Mouse (Mus musculus) spleen, adult 18-20 months (tissue): ENCODE measurements around the gene Actrt2.

ENCODE experiments used
- DNase-seq, 2 experiments: peaks; one replicate each; pipeline ENCODE4 v3.0.0; 2022; ENCODE audit warnings: mixed read lengths in 2 of 2

The Actrt2 gene

DNA sequence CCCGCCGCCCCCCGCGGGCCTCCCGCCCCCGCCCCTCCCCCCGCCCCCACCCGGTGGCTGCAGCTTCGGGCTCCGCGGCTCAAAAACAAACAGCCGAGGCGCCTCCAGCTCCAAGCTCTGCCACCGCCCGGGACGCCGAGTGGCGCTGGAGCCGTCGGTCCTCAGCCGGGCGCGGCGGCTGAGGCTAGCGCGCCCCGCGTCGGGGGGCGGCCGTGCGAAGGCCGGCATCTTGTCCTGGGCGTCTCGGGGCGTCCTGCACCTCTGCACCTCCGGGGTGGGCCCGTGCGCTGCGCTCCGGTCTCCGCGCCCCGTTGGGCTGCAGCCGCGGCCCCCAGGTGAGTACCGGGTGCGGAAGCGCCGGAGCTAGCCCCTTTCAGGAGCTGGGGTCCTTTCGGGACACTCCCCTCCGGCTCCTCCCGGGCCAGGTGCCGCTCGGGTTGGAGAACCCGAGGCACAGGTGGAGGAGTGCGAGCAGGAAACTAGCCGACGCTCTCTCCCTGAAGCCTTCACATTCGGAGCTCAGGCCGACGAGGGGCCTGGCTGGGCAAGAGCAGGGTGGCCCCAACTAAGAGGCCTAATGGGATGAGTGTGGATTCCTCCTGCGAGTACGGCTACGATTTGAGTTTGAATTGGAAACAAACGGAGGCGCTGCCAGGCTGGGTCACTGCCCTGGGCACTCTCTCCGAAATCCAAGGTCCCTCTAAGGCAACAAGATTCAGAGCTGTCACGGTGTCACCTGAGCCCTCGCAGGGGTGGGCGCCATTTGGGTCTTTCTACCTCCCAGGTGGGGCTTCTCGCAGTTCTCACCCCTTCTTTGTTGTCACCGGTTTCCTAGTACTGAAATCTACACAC, 30.0 kb downstream of the Actrt2 start:
- no peak for DNase-seq

DNA sequence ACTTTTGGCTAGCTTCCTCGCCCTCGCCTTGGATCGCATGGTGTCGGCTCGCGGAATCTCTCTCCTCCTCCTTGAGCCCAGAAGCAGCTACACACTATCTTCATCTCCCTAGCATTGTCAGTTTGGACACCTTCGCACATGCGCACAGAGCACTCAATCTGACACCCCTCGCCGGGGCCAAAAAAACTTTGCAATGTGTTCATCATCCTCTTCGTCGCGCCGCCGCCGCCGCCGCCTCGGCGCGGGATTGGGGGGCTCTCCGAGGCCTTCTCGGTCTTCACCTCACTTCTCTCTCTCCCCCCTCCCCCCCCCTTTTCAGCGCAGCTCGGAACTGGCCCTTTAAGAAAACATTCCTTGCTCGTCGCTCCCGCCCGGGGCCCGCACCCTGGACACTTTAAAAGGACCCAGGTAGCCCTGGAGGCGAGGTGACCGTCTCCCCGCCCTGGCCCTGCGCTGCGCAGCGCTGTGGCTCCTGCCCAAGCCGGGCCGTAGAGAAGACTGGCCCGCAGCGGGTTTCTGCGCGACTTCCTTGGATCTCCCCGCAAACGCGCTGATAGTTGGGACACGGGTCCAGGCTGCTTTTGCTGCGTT, 30.9 kb downstream of the Actrt2 start, which contains the start of gene Prdm16:
Prdm16 (minus strand) TSS at position 153 of the 591 bp plus-strand sequence.
- DNase-seq: no peak

DNA sequence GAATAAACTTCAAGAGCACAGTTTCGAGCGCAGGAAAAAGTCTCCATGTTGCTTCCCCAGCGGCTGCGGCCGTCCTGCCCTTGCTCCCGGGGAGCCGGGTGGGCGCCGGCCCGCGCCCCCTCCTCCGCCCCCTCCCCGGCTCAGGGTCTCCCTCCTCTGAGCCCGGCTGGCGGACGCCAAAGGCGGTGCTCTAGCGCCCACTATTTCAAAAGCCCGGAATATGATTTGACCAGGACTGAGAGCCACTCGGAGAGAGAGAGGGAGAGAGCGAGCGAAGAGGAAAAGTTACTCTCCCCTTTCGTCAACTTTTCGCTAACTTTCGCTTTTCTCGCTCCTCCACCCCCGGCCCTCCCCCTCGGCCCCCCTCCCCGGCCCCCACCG, 31.6 kb downstream of the Actrt2 start:
- no peak for DNase-seq

DNA sequence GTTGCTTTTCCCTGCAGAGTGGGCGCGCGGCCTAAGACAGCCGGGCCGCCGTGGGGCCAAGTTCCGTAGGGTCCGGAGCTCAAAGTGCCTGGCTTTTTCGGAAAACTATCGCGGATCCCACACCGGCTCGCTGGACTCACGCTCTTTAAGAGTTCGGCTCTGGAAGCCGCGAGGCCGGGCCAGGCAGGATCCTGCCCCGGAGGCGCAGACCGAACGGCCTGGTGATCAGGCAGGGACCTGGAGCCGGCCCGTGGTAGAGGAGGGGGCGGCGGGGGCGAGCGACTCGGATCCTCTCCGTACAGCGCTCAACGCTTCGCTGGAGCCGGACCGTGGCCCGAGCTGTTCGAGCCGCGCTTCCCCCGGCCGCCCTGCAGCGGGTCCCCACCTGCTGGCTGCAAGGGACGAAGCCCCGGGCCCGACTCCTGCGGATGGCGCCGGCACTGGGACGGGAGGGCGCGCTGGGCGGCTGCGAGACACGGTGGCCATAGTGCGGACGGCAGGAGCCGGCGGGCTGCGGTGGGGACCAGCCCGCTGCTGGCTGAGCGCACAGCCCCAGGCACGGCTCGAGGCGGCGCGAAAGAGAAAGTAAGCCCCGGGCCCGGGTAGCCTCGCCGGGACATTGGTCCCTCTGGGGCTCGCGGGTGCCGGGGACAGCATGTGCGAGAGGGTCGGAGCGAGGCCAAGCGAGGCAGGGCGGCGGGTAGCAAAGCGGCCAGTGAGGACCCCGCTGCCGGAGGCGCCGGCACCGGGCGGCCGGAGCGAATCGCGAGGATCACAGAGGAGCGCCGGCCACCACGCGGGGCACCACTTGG, 32.2 kb downstream of the Actrt2 start:
- no peak for DNase-seq

DNA sequence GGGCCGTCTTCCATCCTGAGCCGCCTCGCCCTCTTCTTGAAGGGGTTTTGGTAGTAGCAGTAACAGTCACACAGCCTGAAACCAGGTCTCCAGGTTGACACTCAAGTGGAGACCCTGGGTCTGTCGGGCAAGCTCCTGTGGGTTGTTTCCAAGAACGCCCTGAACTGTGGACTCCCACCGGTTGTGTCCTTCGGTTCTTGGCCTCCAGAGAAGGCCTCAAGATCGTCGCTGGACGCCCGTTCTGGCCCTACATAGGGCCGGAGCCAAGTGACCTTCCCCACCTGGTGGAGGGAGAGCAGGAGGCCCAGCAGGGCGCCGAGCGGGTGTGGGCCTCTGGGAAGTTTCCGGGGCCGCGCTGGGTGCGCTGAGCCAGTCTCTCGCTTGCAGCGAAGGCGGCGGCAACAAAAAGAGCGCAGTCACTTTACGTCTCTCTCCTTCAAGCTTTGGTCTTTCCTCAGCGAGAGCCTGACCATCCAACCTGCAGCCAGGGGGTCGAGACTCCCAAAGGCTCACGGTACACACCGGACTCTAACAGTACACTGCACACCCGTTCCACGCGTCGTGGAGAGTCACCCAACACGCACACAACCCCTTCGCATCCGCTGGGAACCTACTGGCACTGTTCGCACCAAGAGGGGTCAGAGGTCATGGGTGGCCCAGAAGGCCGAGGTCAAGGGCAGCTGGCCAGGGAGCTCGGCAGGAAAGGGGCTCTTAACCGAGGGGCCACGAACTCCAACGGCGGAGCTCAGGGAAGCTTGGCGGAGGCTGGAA, 33.0 kb downstream of the Actrt2 start:
- no peak for DNase-seq

DNA sequence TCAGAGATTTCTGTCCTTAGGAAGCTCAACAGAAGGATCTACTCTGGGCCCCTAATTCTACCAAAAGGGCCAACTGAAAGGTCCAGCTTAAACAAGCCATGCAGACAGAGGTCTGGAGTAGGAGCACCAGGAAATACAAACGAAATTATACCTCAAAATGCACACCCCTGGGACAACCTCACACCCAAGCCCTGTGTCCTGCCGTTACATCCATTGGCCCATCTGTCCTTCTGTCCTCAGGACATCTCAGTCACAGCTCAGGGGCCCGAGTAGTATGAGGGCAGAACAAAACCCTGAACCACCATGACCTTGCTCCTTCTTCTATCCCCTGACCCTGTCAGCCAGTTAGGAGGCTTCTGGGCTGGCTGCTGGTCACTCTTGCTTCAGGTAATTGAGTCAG, 33.7 kb downstream of the Actrt2 start:
- DNase-seq: no peak

DNA sequence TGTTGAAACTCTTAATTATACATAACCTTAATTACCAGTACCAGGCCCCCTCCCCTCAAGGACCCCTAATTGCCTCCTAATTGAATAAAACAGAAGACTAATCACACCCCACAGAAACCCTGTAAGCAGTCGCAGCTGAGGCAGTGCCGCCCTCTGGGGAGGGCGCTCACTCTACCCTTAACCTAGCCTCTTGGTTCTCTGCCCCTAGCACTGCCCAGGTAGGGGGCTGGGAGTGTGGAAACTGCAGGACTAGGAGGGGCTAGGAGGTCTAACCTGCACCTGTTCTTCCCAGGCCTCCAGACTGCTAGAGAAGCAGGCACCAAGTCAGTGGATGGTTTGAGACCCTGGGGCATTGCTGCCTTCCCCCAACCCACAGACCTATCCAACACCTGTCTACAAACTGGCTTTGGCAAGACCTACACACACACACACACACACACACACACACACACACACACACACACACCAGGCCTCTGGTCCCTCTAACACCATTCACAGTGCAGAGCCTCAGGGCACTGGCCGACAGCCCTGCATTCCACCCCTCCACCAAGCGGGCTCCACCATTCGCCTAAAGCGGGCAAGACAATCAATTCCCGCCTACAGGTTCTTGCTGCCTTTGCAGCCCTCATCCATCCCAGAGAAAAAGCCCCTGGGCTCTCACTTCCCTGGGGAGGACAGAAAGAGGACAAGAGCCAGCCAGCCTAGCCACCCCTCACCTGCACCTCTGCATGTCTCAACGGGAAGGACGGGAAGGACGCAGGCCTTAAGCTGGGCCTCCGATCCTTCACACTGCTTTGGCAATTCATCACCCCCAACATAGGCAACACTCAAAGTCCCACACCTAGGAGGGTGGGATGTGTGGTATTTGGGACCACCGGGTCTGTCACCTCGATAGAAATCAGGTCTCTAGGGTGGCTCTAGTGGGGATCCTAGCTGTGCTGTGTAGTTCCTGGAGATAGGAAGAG, 34.6 kb downstream of the Actrt2 start:
- DNase-seq: no peak

DNA sequence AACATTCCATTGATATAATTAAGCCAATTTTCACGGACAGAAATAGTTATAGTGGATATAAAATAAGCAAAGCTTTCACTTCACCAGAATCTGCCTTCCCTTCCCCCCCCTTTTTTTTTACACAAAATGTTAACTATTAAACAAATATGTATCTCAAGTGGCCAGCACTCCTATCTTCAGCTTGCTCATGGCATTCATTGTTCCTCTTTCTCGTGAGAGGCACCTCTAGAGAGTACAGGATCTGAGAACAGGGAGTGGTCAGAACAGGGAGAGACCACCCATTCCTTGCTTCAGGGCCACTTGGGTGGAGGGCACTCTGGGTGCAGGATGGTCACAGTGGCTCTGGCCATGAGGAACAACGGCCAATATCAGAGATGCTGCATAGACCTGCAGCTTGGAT, 36.9 kb downstream of the Actrt2 start:
- no peak for DNase-seq

DNA sequence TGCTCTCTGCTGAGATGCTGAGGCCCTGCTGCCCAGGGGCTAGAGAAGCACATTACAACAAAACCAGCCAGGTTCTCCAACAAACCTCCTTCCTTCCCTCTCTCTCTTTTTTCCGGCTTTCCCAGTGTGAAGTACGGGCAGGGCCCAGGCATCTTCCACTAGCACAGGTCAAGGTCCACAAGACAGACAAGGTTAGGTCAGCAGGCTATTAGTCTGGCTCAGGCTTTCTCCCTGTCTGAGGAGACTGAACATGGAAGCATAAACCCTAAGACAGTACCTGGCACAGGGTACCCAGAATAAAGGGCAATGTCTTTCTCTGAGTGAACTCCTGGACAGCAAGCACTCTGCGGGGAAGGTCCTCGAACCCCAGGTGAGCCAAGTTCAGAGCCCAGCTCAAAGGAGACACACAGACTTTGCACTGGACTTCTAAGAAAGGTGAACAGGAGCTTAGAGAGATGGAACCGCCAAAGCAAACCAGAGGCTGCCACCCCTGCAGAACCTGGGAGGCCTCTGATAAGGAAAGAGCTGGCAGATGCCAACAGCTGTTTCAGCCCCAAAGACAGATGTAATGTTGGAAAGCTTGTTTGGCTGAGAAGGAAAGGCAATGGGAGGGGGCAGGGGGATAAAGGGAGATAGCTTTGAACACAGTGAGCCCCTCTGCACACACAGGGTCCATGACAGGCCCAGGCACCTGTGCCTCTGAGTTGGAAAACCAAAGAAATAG, 40.1 kb downstream of the Actrt2 start:
- DNase-seq: no peak

DNA sequence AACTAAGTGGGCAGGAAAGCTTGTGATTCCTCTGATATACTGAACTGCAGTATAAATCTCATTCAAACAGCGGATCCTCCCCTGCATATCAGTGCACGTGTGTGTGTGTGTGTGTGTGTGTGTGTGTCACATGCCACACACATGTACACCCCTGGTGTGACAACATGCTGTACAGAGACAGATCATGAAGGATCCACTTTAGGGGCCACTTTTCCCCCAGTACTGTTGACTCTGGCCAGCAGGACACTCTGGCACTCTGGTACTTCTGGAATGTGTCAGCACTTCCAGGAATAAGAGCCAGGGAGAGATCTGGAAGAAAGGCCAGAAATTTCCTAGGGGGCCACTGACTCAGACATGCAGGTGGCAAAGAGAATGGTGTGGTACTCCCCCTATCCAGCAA, 41.4 kb downstream of the Actrt2 start:
- no peak for DNase-seq

DNA sequence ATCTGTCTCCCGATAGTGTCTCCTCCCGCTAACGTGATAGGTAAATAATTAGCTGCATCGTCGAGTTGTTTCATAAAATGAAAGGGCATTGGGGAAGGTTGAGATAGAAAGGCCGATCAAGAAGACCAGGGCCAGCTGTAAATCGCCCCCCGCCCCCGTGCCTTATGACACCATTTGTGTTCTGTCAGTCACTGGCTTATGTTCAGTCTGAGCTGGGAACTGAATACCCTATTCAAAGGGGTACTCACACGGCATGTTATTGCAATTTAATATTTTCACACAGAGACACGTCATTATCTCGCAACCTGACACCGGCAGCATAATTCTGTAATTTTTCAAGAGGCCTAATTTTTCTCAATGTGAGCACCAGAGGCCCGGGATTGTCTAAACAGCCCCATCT, 42.0 kb downstream of the Actrt2 start:
- DNase-seq: no peak

DNA sequence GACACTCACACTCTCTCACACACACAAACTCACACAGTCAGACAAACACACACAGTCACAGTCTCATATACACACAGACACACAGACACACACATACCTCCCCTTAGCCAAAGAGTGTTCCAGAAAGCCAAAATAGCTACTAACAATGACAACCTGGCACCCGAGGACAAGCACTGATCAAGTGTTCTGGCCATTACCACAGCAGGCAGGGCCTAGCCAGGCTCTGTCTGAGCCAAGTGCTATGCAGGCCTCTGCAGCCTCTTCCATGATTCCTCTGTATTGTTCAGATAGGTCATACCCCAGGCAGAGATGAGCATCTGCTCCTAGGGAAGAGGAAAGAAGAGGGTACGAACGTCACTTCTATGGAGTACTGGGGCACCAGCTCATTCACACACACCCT, 44.4 kb downstream of the Actrt2 start:
- no peak for DNase-seq

DNA sequence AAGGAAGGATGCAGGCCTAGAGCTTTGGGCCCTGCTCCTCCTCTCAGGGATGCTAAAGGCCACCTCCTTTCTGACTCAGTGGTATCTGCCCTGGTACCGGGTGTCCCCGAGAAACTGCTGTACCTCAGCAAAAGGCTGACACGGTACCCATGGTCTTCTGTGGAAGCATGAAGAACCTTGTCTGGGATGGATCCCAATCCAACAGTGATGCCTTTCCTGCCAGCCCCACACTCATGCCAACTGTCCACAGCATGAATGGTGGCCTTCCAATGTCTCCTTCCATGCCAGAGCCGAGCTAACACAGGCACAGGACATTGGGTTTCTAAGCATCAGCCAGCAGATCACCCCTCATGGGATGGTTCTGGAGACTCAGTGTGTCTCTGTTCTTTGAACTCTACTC, 45.1 kb downstream of the Actrt2 start:
- DNase-seq: no peak
